Mouse (Mus musculus) hindbrain, embryonic 15.5 days (tissue): ENCODE results near the gene Tfdp2. TPM values are rescaled to one million over a fixed set of nuclear protein-coding genes. Genes with fewer than 3 reads are reported as not detected.
"Not testable (repeated sequence)": the region's sequence is repeated elsewhere in the genome, so short reads cannot be mapped to it uniquely, and the experiment has no call there.

Experiments used
- ATAC-seq: fragments of 200-750 bp; cut with Nextera tagmentation; 2 replicates; pipeline ENCODE4 v1.8.0; 2017; ENCODE audit warnings: low read depth, moderate number of reproducible peaks, moderate TSS enrichment; ENCODE audit not compliant: low FRiP score
- H3K27ac ChIP-seq: fragments of 300-500 bp; sonication (generic); replicated peaks from 2 replicates; pipeline ENCODE4 v1.5.1; 2015; ENCODE audit warnings: mild to moderate bottlenecking, inconsistent platforms
- H3K27me3 ChIP-seq: fragments of 300-500 bp; sonication (generic); 2 replicates; pipeline ENCODE4 v1.6.1; 2015; ENCODE audit warnings: control low read depth, inconsistent platforms
- H3K36me3 ChIP-seq: fragments of 300-500 bp; sonication (generic); 2 replicates; pipeline ENCODE4 v1.6.1; 2015; ENCODE audit warnings: control low read depth, inconsistent platforms
- H3K4me1 ChIP-seq: fragments of 300-500 bp; sonication (generic); replicated peaks from 2 replicates; pipeline ENCODE4 v1.6.1; 2015; ENCODE audit warnings: control low read depth, inconsistent platforms
- H3K4me2 ChIP-seq: fragments of 300-500 bp; sonication (generic); 2 replicates; pipeline ENCODE4 v1.6.1; 2015; ENCODE audit warnings: moderate library complexity, mild to moderate bottlenecking, inconsistent platforms
- H3K4me3 ChIP-seq: fragments of 300-500 bp; sonication (generic); 2 replicates; pipeline ENCODE4 v1.5.1; 2015; ENCODE audit warnings: mild to moderate bottlenecking, inconsistent platforms
- H3K9ac ChIP-seq: fragments of 300-500 bp; sonication (generic); 2 replicates; pipeline ENCODE4 v1.6.1; 2015; ENCODE audit warnings: inconsistent platforms
- H3K9me3 ChIP-seq: fragments of 300-500 bp; sonication (generic); 2 replicates; pipeline ENCODE4 v1.6.1; 2016; ENCODE audit warnings: control low read depth, inconsistent platforms
- WGBS: fragments of 180-500 bp; shearing (Covaris S2); methylation state at CpG from one replicate; pipeline ENCODE4 v1.1.7; 2015; 5-methylcytosine and 5-hydroxymethylcytosine counted together
- polyA plus RNA-seq: library from polyadenylated mRNA; unstranded; fragments of >200 nt; fragmentation: Nextera tagmentation; extraction: Ambion mirVana; gene quantifications from 2 replicates; pipeline ENCODE4 v1.2.1, GENCODE M21; 2015

Gene Tfdp2
- 20.4 and 24.1 TPM in 2 replicates for polyA plus RNA-seq

- Histone ChIP-seq H3K4me1 (peaks cover 20% of the 10 kb centered on the region), H3K9me3 (no peaks in the 10 kb centered on the region), H3K27me3 (no peaks in the 10 kb centered on the region), H3K9ac (peak within 1 kb of the TSS; percentile 73), H3K27ac (peak within 1 kb of the TSS; percentile 68), H3K4me2 (peak within 1 kb of the TSS; percentile 99), H3K4me3 (peak within 1 kb of the TSS; percentile 93), H3K36me3 (no peaks in the 10 kb centered on the region)
- WGBS, result 0% methylated on average over 64 of the region's 81 CpGs
- ATAC-seq, result peak; percentile 100
These were observed at the start of gene Tfdp2 for GRCm38 (mm10) chr9:96195885-96196622. Gene Tfdp2, plus strand, starts transcription at chr9:96196275.

GRCm38 (mm10) chr9:96152801-96153200 is 43.3 kb upstream of the Tfdp2 start:
- Histone ChIP-seq H3K27ac (no peak overlapping the region), H3K4me2 (no peak overlapping the region)
- 89% methylated on average over 7 of the region's 7 CpGs for WGBS

GRCm38 (mm10) chr9:96158431-96158830 is 37.6 kb upstream of the Tfdp2 start:
- no peak for ATAC-seq
- Histone ChIP-seq H3K27ac (no peak overlapping the region), H3K4me2 (no peak overlapping the region), H3K36me3 (0 out of 2 replicates have a peak, but pooled peaks cover 4% of the 10 kb centered on the region), H3K9me3 (no peaks in the 10 kb centered on the region), H3K9ac (no peak overlapping the region), H3K4me1 (no peaks in the 10 kb centered on the region), H3K4me3 (no peak overlapping the region), H3K27me3 (no peaks in the 10 kb centered on the region)
- 56% methylated on average over 4 of the region's 4 CpGs for WGBS

More at GRCm38 (mm10) chr9:96152801-96153200, 43.3 kb upstream of the Tfdp2 start:
- H3K9me3 ChIP-seq, result no peaks in the 10 kb centered on the region
- 0 out of 2 replicates have a peak, but pooled peaks cover 11% of the 10 kb centered on the region for H3K36me3 ChIP-seq
- H3K4me3 ChIP-seq, result no peak overlapping the region
- no peak overlapping the region for H3K9ac ChIP-seq
- H3K4me1 ChIP-seq, result no peaks in the 10 kb centered on the region
- H3K27me3 ChIP-seq, result no peaks in the 10 kb centered on the region
- ATAC-seq, result no peak

- Histone ChIP-seq H3K27me3 (no peaks in the 10 kb centered on the region), H3K4me1 (no peaks in the 10 kb centered on the region), H3K27ac (no peak overlapping the region), H3K9me3 (no peaks in the 10 kb centered on the region), H3K4me3 (no peak overlapping the region), H3K4me2 (no peak overlapping the region), H3K36me3 (0 out of 2 replicates have a peak, but pooled peaks cover 4% of the 10 kb centered on the region), H3K9ac (no peak overlapping the region)
- 68% methylated on average over 3 of the region's 3 CpGs for WGBS
- ATAC-seq, result no peak
These were observed 37.0 kb upstream of the Tfdp2 start for GRCm38 (mm10) chr9:96159047-96159446.

- Histone ChIP-seq H3K27ac (no peak overlapping the region), H3K4me1 (no peaks in the 10 kb centered on the region), H3K27me3 (no peaks in the 10 kb centered on the region), H3K4me3 (no peak overlapping the region), H3K9ac (no peak overlapping the region), H3K4me2 (no peak overlapping the region), H3K9me3 (no peaks in the 10 kb centered on the region), H3K36me3 (no peaks in the 10 kb centered on the region)
- 87% methylated on average over 3 of the region's 3 CpGs for WGBS
- ATAC-seq, result no peak
These were observed 35.3 kb upstream of the Tfdp2 start for GRCm38 (mm10) chr9:96160767-96161166.

- no peak overlapping the region for H3K4me2 ChIP-seq
- no peaks in the 10 kb centered on the region for H3K9me3 ChIP-seq
- no peak overlapping the region for H3K4me3 ChIP-seq
- ATAC-seq, result no peak
- WGBS, result 72% methylated on average over 5 of the region's 5 CpGs
- H3K4me1 ChIP-seq, result no peaks in the 10 kb centered on the region
- H3K9ac ChIP-seq, result no peak overlapping the region
- no peak overlapping the region for H3K27ac ChIP-seq
- H3K27me3 ChIP-seq, result no peaks in the 10 kb centered on the region
- no peaks in the 10 kb centered on the region for H3K36me3 ChIP-seq
These were observed 33.7 kb upstream of the Tfdp2 start for GRCm38 (mm10) chr9:96162421-96162820.

GRCm38 (mm10) chr9:96163443-96163842 is 32.6 kb upstream of the Tfdp2 start:
- no peaks in the 10 kb centered on the region for H3K27me3 ChIP-seq
- H3K4me2 ChIP-seq, result no peak overlapping the region
- H3K9ac ChIP-seq, result no peak overlapping the region
- H3K4me3 ChIP-seq, result no peak overlapping the region
- ATAC-seq, result no peak
- H3K9me3 ChIP-seq, result no peaks in the 10 kb centered on the region
- no peaks in the 10 kb centered on the region for H3K36me3 ChIP-seq
- no peak overlapping the region for H3K27ac ChIP-seq
- no peaks in the 10 kb centered on the region for H3K4me1 ChIP-seq
- WGBS, result 97% methylated on average over 7 of the region's 7 CpGs

- not testable (repeated sequence) for H3K9ac ChIP-seq, H3K27me3 ChIP-seq, H3K9me3 ChIP-seq, H3K4me2 ChIP-seq, H3K27ac ChIP-seq, H3K36me3 ChIP-seq, H3K4me3 ChIP-seq, H3K4me1 ChIP-seq, ATAC-seq
- WGBS, result over 99% methylated on average over 15 of the region's 15 CpGs
These were observed 32.1 kb upstream of the Tfdp2 start for GRCm38 (mm10) chr9:96163983-96164382.

GRCm38 (mm10) chr9:96167168-96167585 is 28.9 kb upstream of the Tfdp2 start:
- Histone ChIP-seq H3K27ac (no peak overlapping the region), H3K36me3 (no peaks in the 10 kb centered on the region), H3K9me3 (no peaks in the 10 kb centered on the region), H3K27me3 (no peaks in the 10 kb centered on the region), H3K4me2 (no peak overlapping the region), H3K4me3 (no peak overlapping the region), H3K4me1 (no peaks in the 10 kb centered on the region), H3K9ac (no peak overlapping the region)
- ATAC-seq, result no peak
- 16% methylated on average over 5 of the region's 5 CpGs for WGBS

- ATAC-seq, result no peak
- Histone ChIP-seq H3K27me3 (no peaks in the 10 kb centered on the region), H3K4me2 (no peak overlapping the region), H3K27ac (no peak overlapping the region), H3K9ac (no peak overlapping the region), H3K4me3 (no peak overlapping the region), H3K4me1 (no peaks in the 10 kb centered on the region), H3K9me3 (no peaks in the 10 kb centered on the region), H3K36me3 (no peaks in the 10 kb centered on the region)
- WGBS, result 67% methylated on average over 3 of the region's 3 CpGs
These were observed 25.5 kb upstream of the Tfdp2 start for GRCm38 (mm10) chr9:96170600-96170999.

- Histone ChIP-seq H3K27me3 (no peaks in the 10 kb centered on the region), H3K36me3 (no peaks in the 10 kb centered on the region), H3K27ac (no peak overlapping the region), H3K9me3 (no peaks in the 10 kb centered on the region), H3K4me2 (no peak overlapping the region), H3K9ac (no peak overlapping the region), H3K4me1 (no peaks in the 10 kb centered on the region), H3K4me3 (no peak overlapping the region)
- 92% methylated on average over 4 of the region's 4 CpGs for WGBS
- ATAC-seq, result no peak
These were observed 11.2 kb upstream of the Tfdp2 start for GRCm38 (mm10) chr9:96184909-96185308.

- no peaks in the 10 kb centered on the region for H3K4me1 ChIP-seq
- ATAC-seq, result no peak
- no peak overlapping the region for H3K4me2 ChIP-seq
- no peak overlapping the region for H3K9ac ChIP-seq
- H3K27me3 ChIP-seq, result no peaks in the 10 kb centered on the region
- no peaks in the 10 kb centered on the region for H3K36me3 ChIP-seq
- H3K9me3 ChIP-seq, result no peaks in the 10 kb centered on the region
- no peak overlapping the region for H3K27ac ChIP-seq
- no peak overlapping the region for H3K4me3 ChIP-seq
- WGBS, result 63% methylated on average over 7 of the region's 7 CpGs
These were observed 9.4 kb upstream of the Tfdp2 start for GRCm38 (mm10) chr9:96186701-96187100.
